Mouse (Mus musculus) neural tube, embryonic 15.5 days (tissue): ENCODE data around the gene Crocc2. TPM values are rescaled to one million over a fixed set of nuclear protein-coding genes. Genes with fewer than 3 reads are reported as not detected.

Experiments used
- ATAC-seq: fragments of 200-750 bp; cut with Nextera tagmentation; 2 replicates; pipeline ENCODE4 v1.8.0; 2017; ENCODE audit warnings: mild to moderate bottlenecking, moderate TSS enrichment, moderate library complexity; ENCODE audit not compliant: low FRiP score
- H3K27ac ChIP-seq: fragments of 300-500 bp; sonication (generic); replicated peaks from 2 replicates; pipeline ENCODE4 v1.5.1; 2015; ENCODE audit warnings: mild to moderate bottlenecking, inconsistent platforms
- H3K27me3 ChIP-seq: fragments of 300-500 bp; sonication (generic); replicated peaks from 2 replicates; pipeline ENCODE4 v1.6.1; 2015; ENCODE audit warnings: inconsistent platforms
- H3K36me3 ChIP-seq: fragments of 300-500 bp; sonication (generic); 2 replicates; pipeline ENCODE4 v1.6.1; 2015; ENCODE audit warnings: inconsistent platforms
- H3K4me1 ChIP-seq: fragments of 300-500 bp; sonication (generic); 2 replicates; pipeline ENCODE4 v1.6.1; 2015; ENCODE audit warnings: inconsistent platforms
- H3K4me2 ChIP-seq: fragments of 300-500 bp; sonication (generic); 2 replicates; pipeline ENCODE4 v1.6.1; 2015; ENCODE audit warnings: inconsistent platforms, mild to moderate bottlenecking, moderate library complexity
- H3K4me3 ChIP-seq: fragments of 300-500 bp; sonication (generic); replicated peaks from 2 replicates; pipeline ENCODE4 v1.5.1; 2015; ENCODE audit warnings: mild to moderate bottlenecking, inconsistent platforms
- H3K9ac ChIP-seq: fragments of 300-500 bp; sonication (generic); replicated peaks from 2 replicates; pipeline ENCODE4 v1.6.1; 2015; ENCODE audit warnings: mild to moderate bottlenecking, inconsistent platforms
- H3K9me3 ChIP-seq: fragments of 300-500 bp; sonication (generic); replicated peaks from 2 replicates; pipeline ENCODE4 v1.6.1; 2016; ENCODE audit warnings: inconsistent platforms
- WGBS: fragments of 180-500 bp; shearing (Covaris S2); methylation state at CpG from one replicate; pipeline ENCODE4 v1.1.7; 2015; ENCODE audit warnings: mixed read lengths; 5-methylcytosine and 5-hydroxymethylcytosine counted together
- polyA plus RNA-seq: library from polyadenylated mRNA; unstranded; fragments of >200 nt; fragmentation: Nextera tagmentation; extraction: Ambion mirVana; gene quantifications from 2 replicates; pipeline ENCODE4 v1.2.1, GENCODE M21; 2015

Crocc2 gene
- polyA plus RNA-seq, 1 experiment from 2014 or later = 0.23 TPM

GRCm38 (mm10) chr1:93139713-93140112 lies 28.8 kb upstream of the Crocc2 start:
- no peak overlapping the region for H3K4me2 ChIP-seq
- no peaks in the 10 kb centered on the region for H3K4me1 ChIP-seq
- no peaks in the 10 kb centered on the region for H3K27me3 ChIP-seq
- ATAC-seq = no peak
- no peak overlapping the region for H3K27ac ChIP-seq
- WGBS = 82% methylated on average over 7 of the region's 7 CpGs
- H3K4me3 ChIP-seq = no peak overlapping the region
- H3K9me3 ChIP-seq = no peaks in the 10 kb centered on the region
- H3K36me3 ChIP-seq = no peaks in the 10 kb centered on the region
- H3K9ac ChIP-seq = no peak overlapping the region

GRCm38 (mm10) chr1:93142871-93143270 lies 25.7 kb upstream of the Crocc2 start:
- 81% methylated on average over 1 of the region's 1 CpGs for WGBS
- Histone ChIP-seq H3K27me3 (no peaks in the 10 kb centered on the region), H3K9ac (no peak overlapping the region), H3K4me2 (no peak overlapping the region), H3K27ac (no peak overlapping the region), H3K36me3 (no peaks in the 10 kb centered on the region), H3K4me3 (no peak overlapping the region), H3K4me1 (no peaks in the 10 kb centered on the region), H3K9me3 (no peaks in the 10 kb centered on the region)
- no peak for ATAC-seq

- WGBS = 84% methylated on average over 9 of the region's 9 CpGs
- no peaks in the 10 kb centered on the region for H3K36me3 ChIP-seq
- ATAC-seq = no peak
- H3K4me1 ChIP-seq = no peaks in the 10 kb centered on the region
- no peak overlapping the region for H3K4me3 ChIP-seq
- H3K9ac ChIP-seq = no peak overlapping the region
- no peak overlapping the region for H3K27ac ChIP-seq
- H3K27me3 ChIP-seq = no peaks in the 10 kb centered on the region
- no peak overlapping the region for H3K4me2 ChIP-seq
- H3K9me3 ChIP-seq = no peaks in the 10 kb centered on the region
These were observed 24.3 kb upstream of the Crocc2 start for GRCm38 (mm10) chr1:93144176-93144575.

GRCm38 (mm10) chr1:93150907-93151661 lies 17.4 kb upstream of the Crocc2 start:
- Histone ChIP-seq H3K27ac (no peak overlapping the region), H3K9me3 (no peaks in the 10 kb centered on the region), H3K27me3 (no peaks in the 10 kb centered on the region), H3K4me1 (no peaks in the 10 kb centered on the region), H3K4me2 (no peak overlapping the region), H3K36me3 (no peaks in the 10 kb centered on the region), H3K9ac (no peak overlapping the region), H3K4me3 (no peak overlapping the region)
- no peak for ATAC-seq
- 75% methylated on average over 2 of the region's 2 CpGs for WGBS

- no peaks in the 10 kb centered on the region for H3K9me3 ChIP-seq
- 92% methylated on average over 4 of the region's 4 CpGs for WGBS
- no peaks in the 10 kb centered on the region for H3K36me3 ChIP-seq
- H3K27ac ChIP-seq = no peak overlapping the region
- no peak overlapping the region for H3K9ac ChIP-seq
- H3K4me3 ChIP-seq = no peak overlapping the region
- no peak overlapping the region for H3K4me2 ChIP-seq
- no peaks in the 10 kb centered on the region for H3K27me3 ChIP-seq
- no peak for ATAC-seq
- no peaks in the 10 kb centered on the region for H3K4me1 ChIP-seq
These were observed 11.0 kb upstream of the Crocc2 start for GRCm38 (mm10) chr1:93157566-93157965.

GRCm38 (mm10) chr1:93158916-93159315 lies 9.6 kb upstream of the Crocc2 start:
- 92% methylated on average over 8 of the region's 8 CpGs for WGBS
- H3K27ac ChIP-seq = no peak overlapping the region
- no peaks in the 10 kb centered on the region for H3K27me3 ChIP-seq
- no peaks in the 10 kb centered on the region for H3K9me3 ChIP-seq
- no peak overlapping the region for H3K4me3 ChIP-seq
- no peak overlapping the region for H3K9ac ChIP-seq
- no peak overlapping the region for H3K4me2 ChIP-seq
- ATAC-seq = no peak
- H3K4me1 ChIP-seq = no peaks in the 10 kb centered on the region
- no peaks in the 10 kb centered on the region for H3K36me3 ChIP-seq

GRCm38 (mm10) chr1:93159566-93160500 lies 8.7 kb upstream of the Crocc2 start:
- Histone ChIP-seq H3K9ac (no peak overlapping the region), H3K36me3 (no peaks in the 10 kb centered on the region), H3K27me3 (no peaks in the 10 kb centered on the region), H3K9me3 (no peaks in the 10 kb centered on the region), H3K4me1 (no peaks in the 10 kb centered on the region), H3K4me2 (no peak overlapping the region), H3K27ac (no peak overlapping the region), H3K4me3 (no peak overlapping the region)
- WGBS = 79% methylated on average over 21 of the region's 21 CpGs
- ATAC-seq = no peak

- Histone ChIP-seq H3K36me3 (no peaks in the 10 kb centered on the region), H3K4me2 (no peak within 1 kb of the TSS), H3K27ac (no peak within 1 kb of the TSS), H3K9me3 (no peaks in the 10 kb centered on the region), H3K9ac (no peak within 1 kb of the TSS), H3K4me1 (no peaks in the 10 kb centered on the region), H3K27me3 (no peaks in the 10 kb centered on the region), H3K4me3 (no peak within 1 kb of the TSS)
- ATAC-seq = no peak
- WGBS = 82% methylated on average over 8 of the region's 8 CpGs
These were observed 7.9 kb upstream of the Crocc2 start, which contains the start of gene 2310007B03Rik for GRCm38 (mm10) chr1:93160501-93161133. 2310007B03Rik (minus strand) TSS chr1:93160948.

- Histone ChIP-seq H3K4me1 (no peaks in the 10 kb centered on the region), H3K27ac (no peak overlapping the region), H3K4me2 (no peak overlapping the region), H3K4me3 (no peak overlapping the region), H3K36me3 (no peaks in the 10 kb centered on the region), H3K9ac (no peak overlapping the region), H3K27me3 (no peaks in the 10 kb centered on the region), H3K9me3 (no peaks in the 10 kb centered on the region)
- no peak for ATAC-seq
- WGBS = 81% methylated on average over 8 of the region's 8 CpGs
These were observed 7.2 kb upstream of the Crocc2 start for GRCm38 (mm10) chr1:93161350-93161749.

GRCm38 (mm10) chr1:93161921-93162320 lies 6.6 kb upstream of the Crocc2 start:
- no peak overlapping the region for H3K4me2 ChIP-seq
- H3K4me3 ChIP-seq = no peak overlapping the region
- no peaks in the 10 kb centered on the region for H3K4me1 ChIP-seq
- 83% methylated on average over 10 of the region's 10 CpGs for WGBS
- no peak overlapping the region for H3K9ac ChIP-seq
- H3K27ac ChIP-seq = no peak overlapping the region
- H3K9me3 ChIP-seq = no peaks in the 10 kb centered on the region
- H3K36me3 ChIP-seq = no peaks in the 10 kb centered on the region
- ATAC-seq = no peak
- H3K27me3 ChIP-seq = no peaks in the 10 kb centered on the region

GRCm38 (mm10) chr1:93162588-93162987 lies 5.9 kb upstream of the Crocc2 start:
- Histone ChIP-seq H3K9ac (no peak overlapping the region), H3K27me3 (no peaks in the 10 kb centered on the region), H3K4me3 (no peak overlapping the region), H3K36me3 (no peaks in the 10 kb centered on the region), H3K9me3 (no peaks in the 10 kb centered on the region), H3K4me2 (no peak overlapping the region), H3K4me1 (no peaks in the 10 kb centered on the region), H3K27ac (no peak overlapping the region)
- ATAC-seq = no peak
- WGBS = 82% methylated on average over 7 of the region's 7 CpGs
